Mouse (Mus musculus) E14TG2a.4 (cell line): ENCODE data around the gene Thbs3.

ENCODE experiments used
- CTCF ChIP-seq: conservative IDR thresholded peaks from 2 replicates; pipeline ENCODE4 v1.5.1; 2014; ENCODE audit warnings: low read length
- POU5F1 ChIP-seq: IDR thresholded peaks from 2 replicates; pipeline ENCODE4 v1.6.1; 2014; ENCODE audit warnings: low read length, borderline replicate concordance

DNA sequence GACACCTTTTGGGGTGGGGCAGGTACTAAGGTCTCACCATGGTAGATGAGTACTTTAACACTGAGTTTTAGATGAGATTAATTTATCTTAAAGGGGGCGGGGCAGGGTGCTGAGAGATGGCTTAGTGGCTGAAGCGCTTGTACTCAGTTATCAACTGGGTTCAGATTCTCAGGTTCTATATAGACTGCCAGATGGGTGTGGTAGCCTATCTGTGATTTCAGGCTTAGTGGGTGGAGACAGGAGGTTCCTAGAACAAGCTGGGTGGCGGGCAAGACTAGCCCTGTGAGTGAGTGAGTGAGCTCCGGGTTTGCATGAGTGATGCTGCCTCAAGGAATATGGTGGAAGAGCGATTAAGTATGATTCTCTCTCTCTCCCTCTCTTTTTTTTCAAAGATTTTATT lies 40.0 kb downstream of the Thbs3 start:
- TF ChIP-seq CTCF (no peak), POU5F1 (no peak)
